Mouse (Mus musculus) intestine, embryonic 16.5 days (tissue): ENCODE data around the gene Atp1b3. TPM values are rescaled to one million over a fixed set of nuclear protein-coding genes. Genes with fewer than 3 reads are reported as not detected.

ENCODE experiments used
- ATAC-seq: fragments of 200-750 bp; cut with Nextera tagmentation; 2 replicates; pipeline ENCODE4 v1.8.0; 2017; ENCODE audit warnings: moderate TSS enrichment, moderate library complexity
- H3K27ac ChIP-seq: fragments of 300-500 bp; sonication (generic); 2 replicates; pipeline ENCODE4 v1.5.1; 2014; ENCODE audit warnings: mild to moderate bottlenecking, low read length
- H3K27me3 ChIP-seq: fragments of 300-500 bp; sonication (generic); replicated peaks from 2 replicates; pipeline ENCODE4 v1.6.1; 2014; ENCODE audit warnings: low read length, control low read depth, mixed read lengths; ENCODE audit not compliant: control insufficient read depth, insufficient read depth
- H3K36me3 ChIP-seq: fragments of 300-500 bp; sonication (generic); 2 replicates; pipeline ENCODE4 v1.6.1; 2014; ENCODE audit warnings: low read length, control low read depth; ENCODE audit not compliant: control insufficient read depth, insufficient read depth
- H3K4me1 ChIP-seq: fragments of 300-500 bp; sonication (generic); 2 replicates; pipeline ENCODE4 v1.6.1; 2014; ENCODE audit warnings: low read length, control low read depth, mixed read lengths; ENCODE audit not compliant: control insufficient read depth, insufficient read depth
- H3K4me2 ChIP-seq: fragments of 300-500 bp; sonication (generic); 2 replicates; pipeline ENCODE4 v1.6.1; 2014; ENCODE audit warnings: low read depth, low read length, control low read depth
- H3K4me3 ChIP-seq: fragments of 300-500 bp; sonication (generic); 2 replicates; pipeline ENCODE4 v1.5.1; 2014; ENCODE audit warnings: mild to moderate bottlenecking, low read length
- H3K9ac ChIP-seq: fragments of 300-500 bp; sonication (generic); 2 replicates; pipeline ENCODE4 v1.6.1; 2014; ENCODE audit warnings: low read depth, low read length
- H3K9me3 ChIP-seq: fragments of 300-500 bp; sonication (generic); 2 replicates; pipeline ENCODE4 v1.6.1; 2016; ENCODE audit warnings: low read length, control low read depth; ENCODE audit not compliant: control insufficient read depth
- WGBS: fragments of 180-500 bp; shearing (Covaris S2); extraction: QIAGEN DNeasy Blood & Tissue Kit; methylation state at CpG from one replicate; pipeline ENCODE4 v1.1.7; 2014; 5-methylcytosine and 5-hydroxymethylcytosine counted together
- polyA plus RNA-seq: library from polyadenylated mRNA; unstranded; fragments of >200 nt; fragmentation: Nextera tagmentation; extraction: Ambion mirVana; gene quantifications from 2 replicates; pipeline ENCODE4 v1.2.1, GENCODE M21; 2015

Atp1b3 gene
- polyA plus RNA-seq, 1 experiment from 2014 or later, result 129 TPM

- no peak for ATAC-seq
- no peak overlapping the region for H3K4me2 ChIP-seq
- no peak overlapping the region for H3K9ac ChIP-seq
- no peak overlapping the region for H3K4me3 ChIP-seq
- no peaks in the 10 kb centered on the region for H3K9me3 ChIP-seq
- WGBS, result 87% methylated on average over 5 of the region's 5 CpGs
- no peaks in the 10 kb centered on the region for H3K27me3 ChIP-seq
- H3K36me3 ChIP-seq, result no peaks in the 10 kb centered on the region
- H3K4me1 ChIP-seq, result peaks cover 2% of the 10 kb centered on the region; the same call in 1 of the 2 replicates
- H3K27ac ChIP-seq, result no peak overlapping the region
Observed at GRCm38 (mm10) chr9:96393112-96393511, 28.9 kb upstream of the Atp1b3 start.

- Histone ChIP-seq H3K4me3 (no peak overlapping the region), H3K9ac (no peak overlapping the region), H3K36me3 (no peaks in the 10 kb centered on the region), H3K4me2 (no peak overlapping the region), H3K27ac (no peak overlapping the region), H3K27me3 (no peaks in the 10 kb centered on the region), H3K9me3 (no peaks in the 10 kb centered on the region), H3K4me1 (peaks cover 2% of the 10 kb centered on the region; the same call in 1 of the 2 replicates)
- ATAC-seq, result no peak
- WGBS, result 88% methylated on average over 1 of the region's 1 CpGs
Observed at GRCm38 (mm10) chr9:96391921-96392320, 27.7 kb upstream of the Atp1b3 start.

GRCm38 (mm10) chr9:96383714-96384487 is 19.7 kb upstream of the Atp1b3 start:
- no peaks in the 10 kb centered on the region for H3K27me3 ChIP-seq
- H3K4me3 ChIP-seq, result no peak overlapping the region
- no peaks in the 10 kb centered on the region for H3K9me3 ChIP-seq
- H3K36me3 ChIP-seq, result no peaks in the 10 kb centered on the region
- ATAC-seq, result no peak
- no peak overlapping the region for H3K27ac ChIP-seq
- WGBS, result 53% methylated on average over 18 of the region's 18 CpGs
- H3K4me2 ChIP-seq, result no peak overlapping the region
- peaks cover 3% of the 10 kb centered on the region; the same call in 1 of the 2 replicates for H3K4me1 ChIP-seq
- no peak overlapping the region for H3K9ac ChIP-seq

GRCm38 (mm10) chr9:96382756-96383155 is 18.5 kb upstream of the Atp1b3 start:
- H3K9ac ChIP-seq, result no peak overlapping the region
- no peaks in the 10 kb centered on the region for H3K36me3 ChIP-seq
- H3K9me3 ChIP-seq, result no peaks in the 10 kb centered on the region
- H3K27me3 ChIP-seq, result no peaks in the 10 kb centered on the region
- H3K4me1 ChIP-seq, result peaks cover 5% of the 10 kb centered on the region; the same call in 1 of the 2 replicates
- WGBS, result 73% methylated on average over 4 of the region's 4 CpGs
- H3K27ac ChIP-seq, result no peak overlapping the region
- no peak overlapping the region for H3K4me2 ChIP-seq
- ATAC-seq, result no peak
- no peak overlapping the region for H3K4me3 ChIP-seq

GRCm38 (mm10) chr9:96381393-96381792 is 17.2 kb upstream of the Atp1b3 start:
- peak; percentile 44; the same call in 1 of the 2 replicates for ATAC-seq
- Histone ChIP-seq H3K27me3 (no peaks in the 10 kb centered on the region), H3K27ac (no peak overlapping the region), H3K9ac (no peak overlapping the region), H3K4me2 (no peak overlapping the region), H3K9me3 (no peaks in the 10 kb centered on the region), H3K4me1 (peaks cover 5% of the 10 kb centered on the region; the same call in 1 of the 2 replicates), H3K36me3 (no peaks in the 10 kb centered on the region), H3K4me3 (no peak overlapping the region)
- 51% methylated on average over 13 of the region's 13 CpGs for WGBS

- Histone ChIP-seq H3K27ac (no peak overlapping the region), H3K4me1 (peaks cover 5% of the 10 kb centered on the region; the same call in 1 of the 2 replicates), H3K4me3 (no peak overlapping the region), H3K27me3 (no peaks in the 10 kb centered on the region), H3K36me3 (no peaks in the 10 kb centered on the region), H3K4me2 (no peak overlapping the region), H3K9me3 (no peaks in the 10 kb centered on the region), H3K9ac (no peak overlapping the region)
- no peak for ATAC-seq
- WGBS, result 51% methylated on average over 7 of the region's 7 CpGs
Observed at GRCm38 (mm10) chr9:96379551-96379950, 15.3 kb upstream of the Atp1b3 start.

- WGBS, result 61% methylated on average over 5 of the region's 5 CpGs
- Histone ChIP-seq H3K27ac (no peak overlapping the region), H3K9me3 (no peaks in the 10 kb centered on the region), H3K36me3 (no peaks in the 10 kb centered on the region), H3K4me3 (no peak overlapping the region), H3K9ac (no peak overlapping the region), H3K4me2 (no peak overlapping the region), H3K27me3 (no peaks in the 10 kb centered on the region), H3K4me1 (peaks cover 5% of the 10 kb centered on the region; the same call in 1 of the 2 replicates)
- ATAC-seq, result no peak
Observed at GRCm38 (mm10) chr9:96378747-96379146, 14.5 kb upstream of the Atp1b3 start.

- H3K27ac ChIP-seq, result no peak overlapping the region
- no peak overlapping the region for H3K4me3 ChIP-seq
- ATAC-seq, result no peak
- 88% methylated on average over 1 of the region's 1 CpGs for WGBS
- H3K4me2 ChIP-seq, result no peak overlapping the region
- H3K27me3 ChIP-seq, result no peaks in the 10 kb centered on the region
- no peaks in the 10 kb centered on the region for H3K9me3 ChIP-seq
- no peaks in the 10 kb centered on the region for H3K36me3 ChIP-seq
- no peak overlapping the region for H3K9ac ChIP-seq
- peaks cover 5% of the 10 kb centered on the region; the same call in 1 of the 2 replicates for H3K4me1 ChIP-seq
Observed at GRCm38 (mm10) chr9:96377096-96377495, 12.9 kb upstream of the Atp1b3 start.

- Histone ChIP-seq H3K4me2 (no peak overlapping the region), H3K4me3 (no peak overlapping the region), H3K4me1 (peaks cover 3% of the 10 kb centered on the region; the same call in 1 of the 2 replicates), H3K9ac (no peak overlapping the region), H3K27me3 (no peaks in the 10 kb centered on the region), H3K27ac (no peak overlapping the region), H3K9me3 (no peaks in the 10 kb centered on the region), H3K36me3 (no peaks in the 10 kb centered on the region)
- 80% methylated on average over 3 of the region's 3 CpGs for WGBS
- ATAC-seq, result no peak
Observed at GRCm38 (mm10) chr9:96375819-96376218, 11.6 kb upstream of the Atp1b3 start.
